Mouse (Mus musculus) embryonic facial prominence, embryonic 13.5 days (tissue): ENCODE measurements at regions not wholly inside any gene's neighbourhood (a gene's known extent, or its start where the extent isn't known, plus 50 kb on each side); places are given as distances from the start of the nearest gene placed in this dataset.
A peak's percentile ranks its signal among the peaks of the same experiment; 100 is the strongest.

Source experiments
- ATAC-seq: fragments of 200-750 bp; cut with Nextera tagmentation; 2 replicates; pipeline ENCODE4 v1.8.0; 2017; ENCODE audit warnings: low read depth; ENCODE audit not compliant: insufficient number of reproducible peaks, insufficient read depth, low FRiP score, low TSS enrichment
- H3K27ac ChIP-seq: fragments of 300-500 bp; sonication (generic); 2 replicates; pipeline ENCODE4 v1.5.1; 2015; ENCODE audit warnings: moderate library complexity, mild to moderate bottlenecking, inconsistent platforms
- H3K27me3 ChIP-seq: fragments of 300-500 bp; sonication (generic); 2 replicates; pipeline ENCODE4 v1.6.1; 2015; ENCODE audit warnings: mild to moderate bottlenecking, inconsistent platforms
- H3K36me3 ChIP-seq: fragments of 300-500 bp; sonication (generic); 2 replicates; pipeline ENCODE4 v1.6.1; 2015; ENCODE audit warnings: mild to moderate bottlenecking, inconsistent platforms
- H3K4me1 ChIP-seq: fragments of 300-500 bp; sonication (generic); 2 replicates; pipeline ENCODE4 v1.6.1; 2015; ENCODE audit warnings: inconsistent platforms
- H3K4me2 ChIP-seq: fragments of 300-500 bp; sonication (generic); 2 replicates; pipeline ENCODE4 v1.6.1; 2015; ENCODE audit warnings: moderate library complexity, mild to moderate bottlenecking, inconsistent platforms
- H3K4me3 ChIP-seq: fragments of 300-500 bp; sonication (generic); 2 replicates; pipeline ENCODE4 v1.5.1; 2015; ENCODE audit warnings: mild to moderate bottlenecking, inconsistent platforms
- H3K9ac ChIP-seq: fragments of 300-500 bp; sonication (generic); 2 replicates; pipeline ENCODE4 v1.6.1; 2015; ENCODE audit warnings: mild to moderate bottlenecking, inconsistent platforms
- H3K9me3 ChIP-seq: fragments of 300-500 bp; sonication (generic); 2 replicates; pipeline ENCODE4 v1.6.1; 2016; ENCODE audit warnings: inconsistent platforms
- WGBS: fragments of 180-500 bp; shearing (Covaris S2); methylation state at CpG from one replicate; pipeline ENCODE4 v1.1.7; 2015; ENCODE audit warnings: mixed read lengths; 5-methylcytosine and 5-hydroxymethylcytosine counted together

DNA sequence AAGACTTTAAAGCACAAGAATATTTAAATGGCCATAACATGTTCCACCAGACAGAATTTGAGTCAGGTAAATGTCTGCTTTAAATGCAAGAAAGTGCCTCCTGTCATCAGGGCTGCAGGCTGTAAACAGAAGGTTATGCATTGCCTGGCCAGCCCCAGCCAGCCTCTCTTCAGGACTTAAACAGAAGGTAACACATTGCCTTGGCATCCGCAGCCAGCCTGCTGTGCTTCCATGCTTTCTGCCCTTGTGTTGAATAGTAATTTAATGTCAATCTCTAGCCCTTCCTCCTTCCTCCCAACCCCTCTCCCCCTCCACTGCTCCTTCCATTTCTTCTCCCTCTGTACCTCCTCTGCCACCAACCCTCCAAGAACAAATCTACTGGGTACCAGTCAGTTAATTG lies 362.4 kb upstream of the Prickle1 start:
- WGBS = 86% methylated on average over 1 of the region's 1 CpGs

DNA sequence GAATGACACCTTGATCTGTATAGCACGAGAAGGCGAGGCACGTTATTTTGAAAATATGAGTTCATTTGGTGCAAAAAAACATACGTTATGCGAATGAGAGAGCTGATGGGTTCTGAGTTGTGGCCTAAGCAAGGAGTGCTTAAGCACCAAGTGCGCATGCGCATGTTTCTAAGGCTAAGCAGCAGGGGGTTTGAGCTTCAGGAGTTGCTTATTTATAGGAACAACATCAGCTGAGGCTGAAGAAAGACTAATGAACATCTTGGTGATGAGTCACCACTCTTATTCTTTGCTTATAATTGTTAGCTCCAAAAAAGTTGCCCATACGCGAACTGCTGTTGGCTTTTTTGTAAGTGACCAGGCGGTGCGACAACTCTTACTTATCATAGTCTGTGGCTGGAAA lies 361.1 kb upstream of the Prickle1 start:
- ATAC-seq = no peak
- Histone ChIP-seq H3K4me3 (no peak overlapping the region), H3K27me3 (no peaks in the 10 kb centered on the region), H3K9me3 (no peaks in the 10 kb centered on the region), H3K4me1 (no peaks in the 10 kb centered on the region), H3K4me2 (no peak overlapping the region), H3K36me3 (no peaks in the 10 kb centered on the region), H3K9ac (no peak overlapping the region), H3K27ac (no peak overlapping the region)
- 96% methylated on average over 11 of the region's 11 CpGs for WGBS

More for the DNA sequence above, 362.4 kb upstream of the Prickle1 start:
- Histone ChIP-seq H3K27me3 (no peaks in the 10 kb centered on the region), H3K4me3 (no peak overlapping the region), H3K9me3 (no peaks in the 10 kb centered on the region), H3K9ac (no peak overlapping the region), H3K4me2 (no peak overlapping the region), H3K27ac (no peak overlapping the region), H3K4me1 (no peaks in the 10 kb centered on the region), H3K36me3 (no peaks in the 10 kb centered on the region)
- no peak for ATAC-seq

DNA sequence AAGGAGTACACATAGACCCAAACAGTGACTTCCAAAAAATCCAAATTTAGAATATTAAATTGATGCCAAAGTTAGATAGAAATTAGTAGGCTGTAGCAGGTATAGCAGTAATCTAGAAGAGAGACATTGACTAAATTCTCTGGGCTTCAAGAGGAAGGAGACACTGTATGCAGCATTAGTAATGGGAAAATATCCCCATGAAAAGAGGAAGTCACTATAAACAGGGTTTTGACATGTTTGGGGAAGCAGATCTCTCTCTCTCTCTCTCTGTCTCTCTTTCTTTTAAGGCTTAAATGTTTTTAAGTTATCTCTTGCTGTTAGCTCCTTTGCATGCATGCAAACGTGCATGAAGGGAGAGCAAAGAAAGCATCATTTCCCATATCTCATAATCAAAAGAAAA lies 357.9 kb upstream of the Prickle1 start:
- Histone ChIP-seq H3K36me3 (no peaks in the 10 kb centered on the region), H3K27ac (no peak overlapping the region), H3K27me3 (no peaks in the 10 kb centered on the region), H3K4me2 (no peak overlapping the region), H3K4me1 (no peaks in the 10 kb centered on the region), H3K9me3 (no peaks in the 10 kb centered on the region), H3K9ac (no peak overlapping the region), H3K4me3 (no peak overlapping the region)
- ATAC-seq = no peak
- 86% methylated on average over 1 of the region's 1 CpGs for WGBS

DNA sequence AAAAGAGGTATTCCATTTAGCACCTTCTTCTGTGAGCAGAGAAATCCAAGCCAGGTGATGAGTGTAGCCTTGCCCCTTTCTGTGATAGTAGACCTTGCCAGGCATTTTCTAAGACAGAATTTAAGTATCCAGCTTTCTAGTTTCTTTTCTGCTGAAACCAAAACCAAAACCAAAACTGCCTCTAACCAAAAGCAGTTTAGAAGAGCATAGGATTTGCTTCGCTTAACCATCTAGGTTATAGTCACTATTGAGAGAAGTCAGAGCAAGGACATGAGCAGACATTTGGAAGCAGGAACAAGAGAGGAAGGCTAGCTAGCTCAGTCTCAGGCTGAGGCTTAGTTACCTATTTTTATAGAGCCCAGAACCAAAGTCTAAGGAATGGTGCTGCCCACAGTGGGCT lies 354.8 kb upstream of the Prickle1 start:
- Histone ChIP-seq H3K9ac (no peak overlapping the region), H3K4me3 (no peak overlapping the region), H3K9me3 (no peaks in the 10 kb centered on the region), H3K27me3 (no peaks in the 10 kb centered on the region), H3K27ac (no peak overlapping the region), H3K36me3 (no peaks in the 10 kb centered on the region), H3K4me1 (no peaks in the 10 kb centered on the region), H3K4me2 (no peak overlapping the region)
- WGBS = 92% methylated on average over 1 of the region's 1 CpGs
- no peak for ATAC-seq

DNA sequence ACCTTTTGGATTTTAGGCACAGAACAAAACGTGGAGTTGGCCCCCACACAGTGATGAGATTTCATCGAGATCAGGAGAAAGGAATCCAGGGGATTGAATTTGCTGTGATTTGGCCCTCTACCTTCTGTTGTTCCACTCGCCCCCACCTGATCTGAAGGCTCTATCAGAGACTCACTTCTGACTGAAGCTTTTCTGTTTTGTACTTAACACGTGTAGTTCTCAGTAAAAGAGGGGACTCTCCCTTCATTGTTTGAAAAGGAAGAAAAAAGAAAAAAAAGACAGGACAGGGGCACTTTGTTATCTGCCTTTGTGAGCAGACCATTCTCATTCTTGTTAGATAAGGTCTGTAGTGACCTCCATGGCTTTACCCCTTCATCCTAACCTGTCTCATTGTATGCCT lies 353.2 kb upstream of the Prickle1 start:
- WGBS = 84% methylated on average over 4 of the region's 4 CpGs
- Histone ChIP-seq H3K9me3 (no peaks in the 10 kb centered on the region), H3K4me1 (no peaks in the 10 kb centered on the region), H3K27me3 (no peaks in the 10 kb centered on the region), H3K4me2 (no peak overlapping the region), H3K4me3 (no peak overlapping the region), H3K9ac (no peak overlapping the region), H3K36me3 (no peaks in the 10 kb centered on the region), H3K27ac (no peak overlapping the region)
- no peak for ATAC-seq

DNA sequence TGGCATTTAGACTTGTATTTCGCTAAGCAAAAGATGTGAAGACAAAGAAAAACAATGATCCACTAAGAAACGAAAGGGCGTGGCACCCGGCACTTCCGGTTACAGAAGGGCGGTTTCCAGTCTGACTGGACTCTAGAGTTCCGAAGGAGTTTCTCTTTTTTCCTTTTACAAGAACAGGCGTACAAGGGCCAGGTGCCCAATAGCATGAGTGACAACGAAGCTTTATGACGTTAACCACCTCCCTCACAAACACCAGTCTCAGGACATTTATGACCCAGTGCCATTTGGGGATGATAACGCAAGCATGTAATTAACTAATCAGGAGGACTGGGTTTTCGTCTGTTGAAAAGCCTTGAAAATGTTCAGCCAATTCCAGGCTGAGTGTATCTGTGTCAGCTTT lies 347.9 kb upstream of the Prickle1 start:
- Histone ChIP-seq H3K36me3 (no peaks in the 10 kb centered on the region), H3K9me3 (no peaks in the 10 kb centered on the region), H3K4me3 (no peak overlapping the region), H3K9ac (no peak overlapping the region), H3K27me3 (no peaks in the 10 kb centered on the region), H3K4me2 (no peak overlapping the region), H3K27ac (no peak overlapping the region), H3K4me1 (peaks cover 3% of the 10 kb centered on the region; the same call in 1 of the 2 replicates)
- 82% methylated on average over 12 of the region's 12 CpGs for WGBS
- no peak for ATAC-seq

DNA sequence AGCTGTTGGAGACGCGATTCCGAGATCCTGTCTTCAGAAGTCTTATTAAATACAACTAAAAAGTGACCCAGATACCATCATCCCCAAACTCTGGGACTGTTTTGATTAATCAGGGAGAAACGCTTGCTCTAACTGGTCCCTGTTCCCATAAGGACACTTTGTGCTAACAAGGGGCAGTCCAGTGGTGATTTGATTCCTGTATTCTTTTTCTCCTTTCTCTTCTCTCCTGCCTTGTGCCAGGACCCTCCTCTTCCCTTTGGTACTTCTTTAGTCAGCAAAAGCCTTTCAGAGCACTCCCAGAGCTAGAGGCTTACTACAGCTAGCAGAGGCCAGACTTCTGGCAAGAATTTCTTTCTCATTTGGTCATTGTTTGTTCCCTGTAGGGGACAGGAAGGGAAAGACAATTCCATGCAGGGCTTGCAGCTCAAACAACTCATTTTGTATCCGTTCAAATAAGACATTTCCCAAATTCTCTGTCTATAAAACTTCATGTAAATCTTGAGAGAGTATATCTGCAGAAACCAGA lies 337.3 kb upstream of the Prickle1 start:
- Histone ChIP-seq H3K9ac (0 out of 2 replicates have a peak overlapping the region, but pooled peaks have one; percentile 21), H3K4me2 (peak overlapping the region; percentile 33)
- WGBS = 14% methylated on average over 5 of the region's 5 CpGs

DNA sequence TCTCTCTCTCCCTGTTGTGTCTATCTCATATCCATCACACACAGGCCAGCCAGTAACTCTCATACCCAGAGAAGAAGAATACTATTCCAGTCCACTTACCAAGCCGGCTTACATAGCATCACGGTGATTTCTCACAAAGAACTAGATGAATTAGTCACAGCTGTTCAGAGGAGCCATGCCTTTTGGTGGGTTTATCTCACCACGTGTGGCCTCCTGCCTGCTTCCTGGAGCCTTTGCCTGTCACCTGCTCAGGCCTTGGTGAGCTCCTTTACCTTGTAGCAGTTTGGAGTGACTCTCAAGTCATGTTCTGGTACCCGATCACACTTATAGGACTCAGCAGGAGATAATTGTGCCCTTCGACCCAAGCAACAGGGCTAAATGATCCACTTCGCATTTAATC lies 331.2 kb upstream of the Prickle1 start:
- Histone ChIP-seq H3K36me3 (no peaks in the 10 kb centered on the region), H3K27ac (no peak overlapping the region; the same call in 1 of the 2 replicates), H3K4me2 (no peak overlapping the region), H3K9ac (no peak overlapping the region), H3K4me1 (peaks cover 17% of the 10 kb centered on the region; the same call in 1 of the 2 replicates), H3K27me3 (no peaks in the 10 kb centered on the region), H3K9me3 (no peaks in the 10 kb centered on the region), H3K4me3 (no peak overlapping the region)
- 35% methylated on average over 6 of the region's 6 CpGs for WGBS
- no peak for ATAC-seq

More for the DNA sequence above, 337.3 kb upstream of the Prickle1 start:
- Histone ChIP-seq H3K4me1 (peaks cover 20% of the 10 kb centered on the region), H3K27me3 (no peaks in the 10 kb centered on the region), H3K36me3 (no peaks in the 10 kb centered on the region), H3K27ac (peak overlapping the region; percentile 81), H3K4me3 (no peak overlapping the region), H3K9me3 (no peaks in the 10 kb centered on the region)
- ATAC-seq = no peak

DNA sequence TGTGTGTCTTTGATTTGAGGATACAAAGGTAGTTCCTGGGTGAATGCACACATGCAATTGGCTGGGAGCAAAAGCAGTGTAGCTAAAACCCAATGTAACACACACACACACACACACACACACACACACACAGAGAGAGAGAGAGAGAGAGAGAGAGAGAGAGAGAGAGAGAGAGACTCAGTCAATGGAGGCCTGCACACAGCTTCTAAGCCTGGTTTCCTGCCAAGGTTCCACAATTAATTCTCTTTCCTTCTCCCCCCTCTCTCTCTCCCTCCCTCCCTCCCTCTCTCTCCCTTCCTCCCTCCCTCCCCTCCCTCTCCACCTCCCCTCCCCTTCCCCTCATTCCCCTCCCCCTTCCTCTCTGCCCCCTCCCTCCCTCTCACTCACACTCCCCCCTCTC lies 330.6 kb upstream of the Prickle1 start:
- Histone ChIP-seq H3K4me2 (no peak overlapping the region), H3K27me3 (no peaks in the 10 kb centered on the region), H3K9me3 (no peaks in the 10 kb centered on the region), H3K9ac (no peak overlapping the region), H3K4me1 (peaks cover 19% of the 10 kb centered on the region), H3K27ac (no peak overlapping the region), H3K4me3 (no peak overlapping the region), H3K36me3 (no peaks in the 10 kb centered on the region)
- no peak for ATAC-seq

DNA sequence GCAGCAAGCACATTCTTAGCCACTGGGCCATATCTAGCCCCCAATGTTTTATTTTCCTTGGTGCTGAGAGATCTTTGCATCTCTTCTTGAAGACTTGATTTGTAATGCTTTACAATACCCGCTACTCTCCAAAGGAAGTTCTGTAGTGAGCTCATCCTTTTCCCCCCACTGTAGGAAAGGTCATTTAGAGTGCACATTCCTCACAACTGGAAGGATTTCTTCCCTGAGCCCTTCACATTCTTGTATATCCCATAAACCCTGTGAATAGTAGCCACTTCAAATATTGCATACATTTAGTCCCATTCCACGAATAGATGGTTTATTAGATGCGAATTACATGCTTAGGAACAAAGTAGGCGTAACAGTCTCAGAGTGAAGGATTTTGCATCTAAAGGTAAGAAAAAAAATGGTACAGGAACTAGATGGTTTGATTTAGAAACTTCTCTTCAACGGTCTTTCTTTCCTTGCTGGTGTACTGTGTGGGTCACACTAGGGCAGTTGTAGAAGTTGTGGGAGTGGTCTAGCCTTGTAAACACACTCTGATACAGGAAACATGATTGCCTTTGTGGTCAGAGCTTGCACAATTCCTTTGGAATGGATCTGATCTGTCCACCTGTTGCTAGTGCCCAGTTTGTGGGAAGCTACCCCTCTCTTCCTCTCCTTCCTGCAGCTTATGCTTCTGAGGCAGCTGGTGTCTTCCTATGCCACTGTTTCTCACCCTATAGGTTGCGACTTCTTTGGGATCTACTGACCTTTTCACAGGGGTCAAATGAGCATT lies 326.0 kb upstream of the Prickle1 start:
- Histone ChIP-seq H3K4me1 (peaks cover 35% of the 10 kb centered on the region), H3K9ac (no peak overlapping the region), H3K27ac (peak overlapping the region; percentile 77), H3K27me3 (no peaks in the 10 kb centered on the region), H3K36me3 (no peaks in the 10 kb centered on the region), H3K9me3 (no peaks in the 10 kb centered on the region), H3K4me3 (no peak overlapping the region), H3K4me2 (no peak overlapping the region)
- WGBS = 70% methylated on average over 6 of the region's 6 CpGs
- no peak for ATAC-seq

DNA sequence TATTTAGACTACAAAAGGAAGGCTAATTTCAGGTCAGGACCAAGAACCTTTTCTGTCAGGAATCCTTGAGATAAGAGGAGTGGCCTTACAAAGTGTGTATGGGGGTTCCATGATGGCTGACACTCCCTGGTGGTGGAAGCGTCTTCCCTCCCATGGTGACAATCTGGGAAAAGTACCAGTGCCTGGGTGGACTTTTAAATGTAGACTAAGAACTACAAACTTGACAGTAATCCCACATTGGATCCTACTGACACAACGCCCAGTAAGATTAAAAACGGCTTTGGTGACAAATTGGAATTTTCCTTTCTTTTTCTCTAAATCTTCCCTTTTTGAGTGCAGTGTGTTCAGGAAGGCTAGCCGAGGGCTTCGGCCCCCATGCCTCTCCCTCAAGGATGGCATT lies 325.3 kb upstream of the Prickle1 start:
- H3K27ac ChIP-seq = peak overlapping the region; percentile 77
- WGBS = 80% methylated on average over 5 of the region's 5 CpGs

DNA sequence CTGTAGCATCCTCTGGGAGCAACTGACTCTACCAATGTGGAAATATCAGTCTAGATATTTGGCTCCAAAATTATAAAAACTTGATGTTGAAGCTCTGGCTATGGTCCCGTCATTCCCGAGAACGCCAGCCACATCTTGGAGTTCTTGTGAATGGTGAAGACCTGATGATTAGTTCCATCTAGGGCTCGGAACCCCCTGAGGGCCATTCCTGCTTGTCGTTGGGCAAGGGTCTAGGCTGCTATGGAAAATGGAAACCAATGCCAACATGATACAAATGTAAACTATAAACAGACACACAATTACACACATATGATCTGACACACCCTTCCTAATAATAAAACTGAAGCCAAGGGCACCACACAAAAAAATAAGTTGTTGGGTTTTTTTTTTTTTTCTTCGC lies 323.9 kb upstream of the Prickle1 start:
- 39% methylated on average over 6 of the region's 6 CpGs for WGBS
- no peak overlapping the region for H3K4me3 ChIP-seq
- no peak overlapping the region for H3K4me2 ChIP-seq
- H3K27me3 ChIP-seq = no peaks in the 10 kb centered on the region
- peak overlapping the region; percentile 71 for H3K27ac ChIP-seq
- H3K9ac ChIP-seq = no peak overlapping the region
- H3K9me3 ChIP-seq = no peaks in the 10 kb centered on the region
- H3K36me3 ChIP-seq = no peaks in the 10 kb centered on the region
- no peak for ATAC-seq
- peaks cover 39% of the 10 kb centered on the region for H3K4me1 ChIP-seq

More for the DNA sequence above, 325.3 kb upstream of the Prickle1 start:
- Histone ChIP-seq H3K4me2 (no peak overlapping the region), H3K4me1 (peaks cover 39% of the 10 kb centered on the region), H3K4me3 (no peak overlapping the region), H3K9ac (no peak overlapping the region), H3K9me3 (no peaks in the 10 kb centered on the region), H3K27me3 (no peaks in the 10 kb centered on the region), H3K36me3 (no peaks in the 10 kb centered on the region)
- ATAC-seq = no peak
